Mouse (Mus musculus): ENCODE results near the gene Map3k5. TPM values are rescaled to one million over a fixed set of nuclear protein-coding genes. Genes with fewer than 3 reads are reported as not detected.

Map3k5 gene
- polyA plus RNA-seq, 1 experiment from 2014 or later, result 1.2 TPM

DNA sequence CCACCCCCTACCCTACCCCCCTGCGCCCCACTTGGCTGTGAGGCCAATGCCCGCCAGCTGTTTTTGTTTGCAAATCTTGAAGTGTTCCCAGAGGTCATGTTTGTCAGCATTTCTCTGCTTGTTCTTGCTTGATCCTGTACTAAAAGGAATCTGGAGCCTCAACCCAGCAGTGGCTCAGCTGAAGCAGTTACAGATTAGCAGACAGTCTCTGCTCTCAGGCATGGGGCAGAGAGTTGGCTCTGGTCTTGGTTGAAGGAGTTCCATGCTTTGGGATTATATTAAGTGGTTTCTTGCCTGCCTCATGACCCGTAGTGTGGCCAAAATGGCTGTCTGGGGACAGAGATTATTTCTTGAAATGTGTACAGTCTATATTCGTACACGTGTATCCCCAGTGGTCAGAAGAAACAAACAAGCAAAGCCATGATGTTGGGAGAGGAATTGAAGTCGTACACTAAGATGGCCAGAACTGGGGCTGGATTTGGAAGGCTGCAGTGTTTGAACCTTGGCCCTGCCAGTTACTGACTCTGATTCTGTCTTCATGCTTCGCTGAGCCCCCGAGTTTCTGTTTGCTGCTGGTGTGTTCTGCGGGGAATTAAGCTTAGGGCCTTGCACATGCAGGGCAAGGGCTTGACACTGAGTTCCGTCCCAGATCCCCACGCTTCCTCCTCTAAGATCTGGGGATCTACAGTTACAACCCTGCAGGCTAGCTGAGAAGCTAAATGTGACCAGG lies 18.9 kb downstream of the Map3k5 start:
- Histone ChIP-seq H3K4me2 (ENCODE audit: low read depth, low read length) (no peak overlapping the region), H3K36me3 (ENCODE audit: control insufficient read depth, insufficient read depth, low read length) (no peaks in the 10 kb centered on the region), H3K27me3 (ENCODE audit: control insufficient read depth, insufficient read depth, low read depth, low read length) (no peaks in the 10 kb centered on the region), H3K4me1 (replicated peaks; ENCODE audit: control insufficient read depth, insufficient read depth, low read length) (peaks cover 26% of the 10 kb centered on the region), H3K4me3 (ENCODE audit: low read length) (no peak overlapping the region), H3K9ac (ENCODE audit: low read length) (no peak overlapping the region), H3K9me3 (ENCODE audit: control insufficient read depth, low read length) (no peaks in the 10 kb centered on the region), H3K27ac (ENCODE audit: low read length) (no peak overlapping the region)
- ATAC-seq (ENCODE audit: low read depth), result no peak
- WGBS, result 73% methylated on average over 11 of the region's 11 CpGs

- no peak overlapping the region for H3K4me2 ChIP-seq (ENCODE audit: low read depth, low read length)
- H3K27me3 ChIP-seq (ENCODE audit: control insufficient read depth, insufficient read depth, low read depth, low read length), result no peaks in the 10 kb centered on the region
- no peaks in the 10 kb centered on the region for H3K9me3 ChIP-seq (ENCODE audit: control insufficient read depth, low read length)
- H3K27ac ChIP-seq (ENCODE audit: low read length), result no peak overlapping the region
- peaks cover 26% of the 10 kb centered on the region for H3K4me1 ChIP-seq (replicated peaks; ENCODE audit: control insufficient read depth, insufficient read depth, low read length)
- no peak overlapping the region for H3K4me3 ChIP-seq (ENCODE audit: low read length)
- no peak for ATAC-seq (ENCODE audit: low read depth)
- H3K36me3 ChIP-seq (ENCODE audit: control insufficient read depth, insufficient read depth, low read length), result no peaks in the 10 kb centered on the region
- 61% methylated on average over 3 of the region's 3 CpGs for WGBS
- no peak overlapping the region for H3K9ac ChIP-seq (ENCODE audit: low read length)
Measured at GRCm38 (mm10) chr10:19954572-19954971, 20.3 kb downstream of the Map3k5 start.

DNA sequence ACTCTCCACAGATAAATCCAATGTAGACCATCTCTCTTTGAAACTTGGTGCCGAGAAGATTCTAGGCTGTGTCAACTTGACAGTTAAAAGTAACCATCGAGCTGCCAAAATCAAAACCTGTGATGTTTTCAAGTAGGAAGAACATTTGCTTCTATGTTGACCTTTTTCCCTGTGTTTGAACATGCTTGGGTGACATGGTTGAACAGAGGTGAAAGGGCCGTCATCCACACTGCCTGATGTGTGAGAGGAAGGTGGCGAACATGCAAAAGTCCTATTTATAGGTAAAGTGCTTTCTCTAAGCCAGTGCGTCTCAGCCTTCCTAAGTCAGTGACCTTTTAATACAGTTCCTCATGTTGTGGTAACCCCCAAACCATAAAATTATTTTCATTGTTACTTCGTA lies 21.5 kb downstream of the Map3k5 start:
- Histone ChIP-seq H3K27me3 (ENCODE audit: control insufficient read depth, insufficient read depth, low read depth, low read length) (no peaks in the 10 kb centered on the region), H3K36me3 (ENCODE audit: control insufficient read depth, insufficient read depth, low read length) (no peaks in the 10 kb centered on the region), H3K4me3 (ENCODE audit: low read length) (no peak overlapping the region), H3K9me3 (ENCODE audit: control insufficient read depth, low read length) (no peaks in the 10 kb centered on the region), H3K27ac (ENCODE audit: low read length) (no peak overlapping the region), H3K4me1 (replicated peaks; ENCODE audit: control insufficient read depth, insufficient read depth, low read length) (peaks cover 26% of the 10 kb centered on the region), H3K9ac (ENCODE audit: low read length) (no peak overlapping the region), H3K4me2 (ENCODE audit: low read depth, low read length) (peak overlapping the region; percentile 36; the same call in 1 of the 2 replicates)
- 70% methylated on average over 6 of the region's 6 CpGs for WGBS
- ATAC-seq (ENCODE audit: low read depth), result no peak

DNA sequence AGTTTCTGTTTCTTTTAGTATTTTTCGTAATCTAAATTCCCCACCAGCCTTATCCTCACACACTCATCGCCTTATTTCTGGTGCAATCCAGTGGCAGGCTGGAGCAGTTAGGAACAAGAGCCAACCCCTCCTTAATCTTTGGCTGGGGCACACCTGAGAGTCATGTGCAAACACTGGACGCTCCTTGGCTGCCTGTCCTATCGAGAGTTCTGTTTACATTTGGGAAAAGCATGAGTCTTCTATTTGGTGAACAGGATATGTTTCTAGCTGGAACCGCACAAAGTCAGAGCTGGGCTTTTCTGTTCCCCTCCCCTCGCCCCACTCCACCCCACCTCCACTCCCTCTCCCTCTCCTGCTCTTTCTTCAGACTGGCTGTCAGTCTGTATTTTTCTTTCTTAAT lies 22.5 kb downstream of the Map3k5 start:
- H3K27ac ChIP-seq (ENCODE audit: low read length), result peak overlapping the region; percentile 88
- no peaks in the 10 kb centered on the region for H3K36me3 ChIP-seq (ENCODE audit: control insufficient read depth, insufficient read depth, low read length)
- H3K4me2 ChIP-seq (ENCODE audit: low read depth, low read length), result peak overlapping the region; percentile 36
- no peaks in the 10 kb centered on the region for H3K9me3 ChIP-seq (ENCODE audit: control insufficient read depth, low read length)
- H3K27me3 ChIP-seq (ENCODE audit: control insufficient read depth, insufficient read depth, low read depth, low read length), result no peaks in the 10 kb centered on the region
- peaks cover 26% of the 10 kb centered on the region for H3K4me1 ChIP-seq (replicated peaks; ENCODE audit: control insufficient read depth, insufficient read depth, low read length)
- no peak overlapping the region for H3K9ac ChIP-seq (ENCODE audit: low read length)
- peak; percentile 96 for ATAC-seq (ENCODE audit: low read depth)
- H3K4me3 ChIP-seq (ENCODE audit: low read length), result no peak overlapping the region
- 26% methylated on average over 6 of the region's 6 CpGs for WGBS

GRCm38 (mm10) chr10:19960831-19961380 lies 26.6 kb downstream of the Map3k5 start:
- WGBS, result 57% methylated on average over 6 of the region's 6 CpGs
- no peak for ATAC-seq (ENCODE audit: low read depth)
- H3K9ac ChIP-seq (ENCODE audit: low read length), result no peak overlapping the region
- no peaks in the 10 kb centered on the region for H3K27me3 ChIP-seq (ENCODE audit: control insufficient read depth, insufficient read depth, low read depth, low read length)
- H3K4me2 ChIP-seq (ENCODE audit: low read depth, low read length), result no peak overlapping the region
- no peaks in the 10 kb centered on the region for H3K9me3 ChIP-seq (ENCODE audit: control insufficient read depth, low read length)
- H3K4me3 ChIP-seq (ENCODE audit: low read length), result no peak overlapping the region
- H3K36me3 ChIP-seq (ENCODE audit: control insufficient read depth, insufficient read depth, low read length), result no peaks in the 10 kb centered on the region
- H3K4me1 ChIP-seq (replicated peaks; ENCODE audit: control insufficient read depth, insufficient read depth, low read length), result peaks cover 27% of the 10 kb centered on the region
- H3K27ac ChIP-seq (ENCODE audit: low read length), result no peak overlapping the region

- no peaks in the 10 kb centered on the region for H3K27me3 ChIP-seq (ENCODE audit: control insufficient read depth, insufficient read depth, low read depth, low read length)
- ATAC-seq (ENCODE audit: low read depth), result no peak
- no peak overlapping the region for H3K27ac ChIP-seq (ENCODE audit: low read length)
- WGBS, result 75% methylated on average over 4 of the region's 4 CpGs
- H3K36me3 ChIP-seq (ENCODE audit: control insufficient read depth, insufficient read depth, low read length), result no peaks in the 10 kb centered on the region
- peaks cover 13% of the 10 kb centered on the region for H3K4me1 ChIP-seq (replicated peaks; ENCODE audit: control insufficient read depth, insufficient read depth, low read length)
- H3K9me3 ChIP-seq (ENCODE audit: control insufficient read depth, low read length), result no peaks in the 10 kb centered on the region
- H3K9ac ChIP-seq (ENCODE audit: low read length), result no peak overlapping the region
- no peak overlapping the region for H3K4me3 ChIP-seq (ENCODE audit: low read length)
- no peak overlapping the region for H3K4me2 ChIP-seq (ENCODE audit: low read depth, low read length)
Measured at GRCm38 (mm10) chr10:19962746-19963145, 28.5 kb downstream of the Map3k5 start.

DNA sequence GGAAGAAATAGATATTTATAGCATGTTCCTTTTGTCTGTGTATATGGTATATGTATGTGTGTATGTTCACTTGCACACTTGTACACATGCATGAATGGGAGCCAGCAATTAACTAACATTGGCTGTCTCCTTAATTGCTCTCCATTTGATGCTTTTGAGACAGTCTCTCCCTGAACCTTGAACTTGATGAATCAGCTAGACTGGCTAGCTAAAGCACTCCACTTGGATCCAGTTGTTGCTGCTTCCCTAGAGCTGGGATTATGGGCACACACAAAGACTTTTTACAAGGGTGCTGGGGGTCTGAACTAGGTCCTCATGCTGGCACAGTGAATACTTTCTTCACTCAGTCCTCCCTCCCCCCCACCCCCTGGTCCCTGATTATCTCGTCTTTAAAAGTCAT lies 28.9 kb downstream of the Map3k5 start:
- no peaks in the 10 kb centered on the region for H3K36me3 ChIP-seq (ENCODE audit: control insufficient read depth, insufficient read depth, low read length)
- no peak overlapping the region for H3K9ac ChIP-seq (ENCODE audit: low read length)
- H3K4me2 ChIP-seq (ENCODE audit: low read depth, low read length), result no peak overlapping the region
- WGBS, result 50% methylated on average over 1 of the region's 1 CpGs
- H3K27ac ChIP-seq (ENCODE audit: low read length), result no peak overlapping the region
- H3K27me3 ChIP-seq (ENCODE audit: control insufficient read depth, insufficient read depth, low read depth, low read length), result no peaks in the 10 kb centered on the region
- no peak for ATAC-seq (ENCODE audit: low read depth)
- no peaks in the 10 kb centered on the region for H3K9me3 ChIP-seq (ENCODE audit: control insufficient read depth, low read length)
- no peak overlapping the region for H3K4me3 ChIP-seq (ENCODE audit: low read length)
- peaks cover 11% of the 10 kb centered on the region for H3K4me1 ChIP-seq (replicated peaks; ENCODE audit: control insufficient read depth, insufficient read depth, low read length)

DNA sequence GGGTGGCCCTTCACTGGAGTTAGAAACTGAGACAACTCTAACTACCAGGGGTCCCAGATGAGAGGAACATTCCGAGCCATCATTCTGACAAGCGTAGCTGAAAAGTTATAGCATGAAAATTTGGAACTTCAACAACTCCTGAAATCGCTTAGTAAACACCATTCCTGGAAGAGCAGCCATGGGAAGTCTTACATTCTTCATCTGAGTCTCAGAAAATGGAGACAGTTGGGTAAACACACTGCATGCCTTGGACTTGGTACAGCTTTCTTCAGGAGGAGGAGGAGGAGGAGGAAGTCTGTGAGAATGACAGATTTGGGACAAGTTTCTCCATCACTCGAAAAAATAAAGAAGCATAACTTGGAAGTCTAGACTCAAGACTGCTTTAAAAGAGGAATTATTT lies 29.8 kb downstream of the Map3k5 start:
- ATAC-seq (ENCODE audit: low read depth), result peak; percentile 65
- no peaks in the 10 kb centered on the region for H3K36me3 ChIP-seq (ENCODE audit: control insufficient read depth, insufficient read depth, low read length)
- no peak overlapping the region for H3K9ac ChIP-seq (ENCODE audit: low read length)
- 49% methylated on average over 4 of the region's 4 CpGs for WGBS
- H3K4me1 ChIP-seq (replicated peaks; ENCODE audit: control insufficient read depth, insufficient read depth, low read length), result peaks cover 11% of the 10 kb centered on the region
- no peak overlapping the region for H3K4me3 ChIP-seq (ENCODE audit: low read length)
- no peak overlapping the region for H3K4me2 ChIP-seq (ENCODE audit: low read depth, low read length)
- H3K27me3 ChIP-seq (ENCODE audit: control insufficient read depth, insufficient read depth, low read depth, low read length), result no peaks in the 10 kb centered on the region
- H3K27ac ChIP-seq (ENCODE audit: low read length), result no peak overlapping the region
- no peaks in the 10 kb centered on the region for H3K9me3 ChIP-seq (ENCODE audit: control insufficient read depth, low read length)

DNA sequence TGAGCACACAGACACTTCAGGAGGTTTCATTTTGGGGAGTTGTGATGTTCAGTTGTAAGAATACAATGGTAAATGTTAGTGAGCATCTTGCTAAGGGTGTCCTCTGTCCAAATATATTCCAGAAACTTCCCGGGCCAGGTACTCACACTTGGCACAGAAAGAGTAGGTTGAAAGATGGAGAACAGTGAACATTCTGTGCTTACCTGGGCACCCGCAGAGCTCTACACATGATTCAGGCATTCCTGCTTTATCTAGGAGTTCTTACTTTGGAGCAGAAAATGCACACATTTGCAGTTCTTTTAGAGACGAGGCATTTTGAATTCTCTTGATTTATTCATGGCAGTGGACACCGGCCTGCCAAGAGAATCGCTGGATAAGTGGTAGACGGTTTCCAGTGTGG lies 32.3 kb downstream of the Map3k5 start:
- H3K9ac ChIP-seq (ENCODE audit: low read length), result no peak overlapping the region
- H3K27ac ChIP-seq (ENCODE audit: low read length), result peak overlapping the region; percentile 20; the same call in 1 of the 2 replicates
- 51% methylated on average over 6 of the region's 6 CpGs for WGBS
- H3K4me3 ChIP-seq (ENCODE audit: low read length), result no peak overlapping the region
- peaks cover 11% of the 10 kb centered on the region for H3K4me1 ChIP-seq (replicated peaks; ENCODE audit: control insufficient read depth, insufficient read depth, low read length)
- no peak overlapping the region for H3K4me2 ChIP-seq (ENCODE audit: low read depth, low read length)
- no peaks in the 10 kb centered on the region for H3K36me3 ChIP-seq (ENCODE audit: control insufficient read depth, insufficient read depth, low read length)
- H3K9me3 ChIP-seq (ENCODE audit: control insufficient read depth, low read length), result no peaks in the 10 kb centered on the region
- H3K27me3 ChIP-seq (ENCODE audit: control insufficient read depth, insufficient read depth, low read depth, low read length), result no peaks in the 10 kb centered on the region
- ATAC-seq (ENCODE audit: low read depth), result no peak

All from lung, embryonic 16.5 days (tissue).